Mouse (Mus musculus) heart, embryonic 14.5 days (tissue): ENCODE measurements around the gene Edn1. TPM values are rescaled to one million over a fixed set of nuclear protein-coding genes. Genes with fewer than 3 reads are reported as not detected.

ENCODE experiments used
- ATAC-seq: fragments of 200-750 bp; cut with Nextera tagmentation; 2 replicates; pipeline ENCODE4 v1.8.0; 2017; ENCODE audit warnings: low read depth, moderate TSS enrichment; ENCODE audit not compliant: insufficient number of reproducible peaks, insufficient read depth, low FRiP score
- H3K27ac ChIP-seq, 2 experiments: fragments of 200-500 bp in 1 of 2; fragments of 300-500 bp in 1 of 2; sonication (generic) in 1 of 2; replicated peaks in 1 of 2; 2 replicates each; pipeline ENCODE4 v1.5.1; 2012 to 2014; ENCODE audit warnings: low read depth in 2 of 2, low read length in 2 of 2, control low read depth in 1 of 2, mild to moderate bottlenecking in 1 of 2, mixed read lengths in 1 of 2; ENCODE audit not compliant: control insufficient read depth in 1 of 2, insufficient read depth in 1 of 2
- H3K27me3 ChIP-seq: fragments of 300-500 bp; sonication (generic); 2 replicates; pipeline ENCODE4 v1.6.1; 2014; ENCODE audit warnings: mild to moderate bottlenecking, low read length, control low read depth; ENCODE audit not compliant: control insufficient read depth, insufficient read depth
- H3K36me3 ChIP-seq: fragments of 300-500 bp; sonication (generic); 2 replicates; pipeline ENCODE4 v1.6.1; 2014; ENCODE audit warnings: mild to moderate bottlenecking, control low read depth, low read length, mixed read lengths; ENCODE audit not compliant: control insufficient read depth, insufficient read depth
- H3K4me1 ChIP-seq, 2 experiments: fragments of 200-500 bp in 1 of 2; fragments of 300-500 bp in 1 of 2; sonication (generic) in 1 of 2; 2 replicates each; pipeline ENCODE4 v1.6.1; 2012 to 2014; ENCODE audit warnings: low read length in 2 of 2, control low read depth in 1 of 2, mixed read lengths in 1 of 2; ENCODE audit not compliant: control insufficient read depth in 2 of 2, insufficient read depth in 2 of 2
- H3K4me2 ChIP-seq: fragments of 300-500 bp; sonication (generic); 2 replicates; pipeline ENCODE4 v1.6.1; 2014; ENCODE audit warnings: mild to moderate bottlenecking, low read length
- H3K4me3 ChIP-seq, 2 experiments: fragments of 200-500 bp in 1 of 2; fragments of 300-500 bp in 1 of 2; sonication (generic) in 1 of 2; 2 replicates each; pipeline ENCODE4 v1.5.1; 2012 to 2014; ENCODE audit warnings: low read length in 2 of 2, mild to moderate bottlenecking in 2 of 2, control low read depth in 1 of 2, low read depth in 1 of 2, moderate library complexity in 1 of 2; ENCODE audit not compliant: control insufficient read depth in 1 of 2, insufficient read depth in 1 of 2
- H3K9ac ChIP-seq: fragments of 300-500 bp; sonication (generic); 2 replicates; pipeline ENCODE4 v1.6.1; 2014; ENCODE audit warnings: mild to moderate bottlenecking, low read length
- H3K9me3 ChIP-seq: fragments of 300-500 bp; sonication (generic); 2 replicates; pipeline ENCODE4 v1.6.1; 2016; ENCODE audit warnings: low read length, control low read depth; ENCODE audit not compliant: control insufficient read depth
- WGBS: fragments of 180-500 bp; shearing (Covaris S2); extraction: QIAGEN DNeasy Blood & Tissue Kit; methylation state at CpG from one replicate; pipeline ENCODE4 v1.1.7; 2014; 5-methylcytosine and 5-hydroxymethylcytosine counted together
- polyA plus RNA-seq: library from polyadenylated mRNA; unstranded; fragments of >200 nt; fragmentation: Nextera tagmentation; extraction: Ambion mirVana; gene quantifications from 2 replicates; pipeline ENCODE4 v1.2.1, GENCODE M21; 2014

Gene Edn1
- polyA plus RNA-seq, 1 experiment from 2014 or later, result 9.8 TPM

DNA sequence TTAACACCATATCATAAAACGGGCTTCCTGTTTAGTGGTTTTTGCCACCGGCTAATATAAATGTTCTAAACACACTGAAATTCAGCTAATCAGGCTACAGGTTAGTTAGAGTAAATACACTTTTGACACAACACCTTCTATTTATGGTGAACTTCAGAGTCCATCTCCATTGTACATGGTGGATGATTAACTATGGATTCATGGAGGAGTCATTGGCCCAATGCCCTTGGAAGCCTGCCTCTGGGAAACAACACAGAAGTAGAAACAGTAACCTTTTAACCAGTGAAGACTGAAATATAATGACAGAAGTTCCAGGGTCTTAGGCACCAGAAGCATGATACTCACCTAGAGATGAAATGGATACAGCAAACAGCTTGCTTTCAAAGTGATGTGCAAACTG lies 23.5 kb upstream of the Edn1 start:
- no peak overlapping the region for H3K4me3 ChIP-seq
- 92% methylated on average over 2 of the region's 2 CpGs for WGBS
- 0 out of 4 replicates have a peak overlapping the region, but pooled peaks of 1 of the 2 experiments have one; percentile 46 for H3K27ac ChIP-seq
- no peaks in the 10 kb centered on the region for H3K36me3 ChIP-seq
- H3K9ac ChIP-seq, result no peak overlapping the region
- H3K9me3 ChIP-seq, result no peaks in the 10 kb centered on the region
- 0 out of 2 replicates have a peak overlapping the region, but pooled peaks have one; percentile 26 for H3K4me2 ChIP-seq
- peaks cover 0 to 18% of the 10 kb centered on the region in 2 experiments; a peak in 3 of 4 replicates for H3K4me1 ChIP-seq
- H3K27me3 ChIP-seq, result no peaks in the 10 kb centered on the region
- ATAC-seq, result no peak

DNA sequence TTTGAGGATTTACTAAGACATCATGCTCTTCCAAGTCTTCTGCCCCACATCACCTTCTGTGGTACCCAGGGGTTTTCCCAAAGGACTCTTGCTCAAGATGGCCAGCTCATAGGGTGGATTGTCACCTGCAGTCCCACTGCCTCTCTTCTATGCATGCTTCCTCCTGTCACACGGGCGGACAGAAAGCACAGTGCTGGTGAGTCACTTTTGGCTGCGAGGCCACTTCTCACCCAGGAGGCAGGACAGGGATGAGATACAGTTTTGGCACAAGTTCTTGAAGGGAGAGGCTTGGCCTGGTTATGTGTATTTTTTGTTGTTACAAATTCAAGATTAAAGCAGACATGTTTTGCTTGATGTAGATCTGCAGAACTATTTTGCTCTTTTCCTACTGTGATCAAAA lies 15.4 kb upstream of the Edn1 start:
- Histone ChIP-seq H3K4me3 (no peak overlapping the region), H3K4me1 (peaks cover 3 to 5% of the 10 kb centered on the region in 2 experiments; a peak in 3 of 4 replicates), H3K27ac (no peak overlapping the region), H3K9me3 (no peaks in the 10 kb centered on the region), H3K36me3 (no peaks in the 10 kb centered on the region), H3K4me2 (no peak overlapping the region), H3K27me3 (no peaks in the 10 kb centered on the region), H3K9ac (no peak overlapping the region)
- no peak for ATAC-seq
- 33% methylated on average over 3 of the region's 3 CpGs for WGBS

DNA sequence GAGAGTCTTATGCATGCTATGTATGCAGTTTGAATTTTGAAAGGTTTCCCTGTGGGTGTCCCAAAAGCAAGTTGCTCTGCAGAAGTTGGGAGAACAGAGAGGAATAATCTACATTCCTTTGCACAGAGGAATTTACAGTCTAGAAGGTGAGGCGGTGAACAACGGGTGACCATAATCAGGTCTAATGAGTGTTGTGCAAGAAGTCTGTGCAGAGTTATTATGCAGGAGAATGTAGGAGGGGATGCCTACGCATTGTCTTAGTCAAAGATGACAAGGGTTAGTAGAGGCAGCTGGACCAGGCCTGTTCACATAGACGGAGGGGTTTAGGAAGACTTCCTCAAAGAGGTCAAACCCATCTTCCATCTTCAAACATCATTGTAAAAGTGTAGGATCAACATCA lies 14.5 kb upstream of the Edn1 start:
- no peaks in the 10 kb centered on the region for H3K9me3 ChIP-seq
- no peak overlapping the region for H3K4me2 ChIP-seq
- H3K27me3 ChIP-seq, result no peaks in the 10 kb centered on the region
- H3K36me3 ChIP-seq, result no peaks in the 10 kb centered on the region
- peaks cover 3 to 5% of the 10 kb centered on the region in 2 experiments; a peak in 3 of 4 replicates for H3K4me1 ChIP-seq
- no peak overlapping the region for H3K27ac ChIP-seq
- ATAC-seq, result no peak
- 61% methylated on average over 4 of the region's 4 CpGs for WGBS
- H3K4me3 ChIP-seq, result no peak overlapping the region
- no peak overlapping the region for H3K9ac ChIP-seq

DNA sequence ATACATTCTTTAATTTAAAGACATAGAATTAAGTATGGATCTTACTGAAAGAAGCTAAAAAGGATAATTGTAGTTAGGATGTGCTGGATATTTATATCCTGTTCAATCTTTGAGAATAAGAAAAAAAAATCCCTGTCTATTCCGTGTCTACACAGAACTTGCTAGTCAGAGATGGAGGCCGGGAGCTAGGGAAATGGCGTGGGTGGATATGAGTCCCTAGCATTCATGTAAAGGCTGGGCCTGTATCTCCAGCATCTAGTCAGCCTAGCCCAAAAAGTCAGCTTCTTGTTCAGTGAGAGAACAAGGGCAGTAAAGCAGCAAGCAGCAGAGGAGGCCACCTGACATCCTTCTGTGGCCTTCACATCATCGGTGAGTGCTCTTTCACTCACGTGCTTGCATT lies 8.7 kb upstream of the Edn1 start:
- Histone ChIP-seq H3K27ac (peak overlapping the region; percentile 34 to 66; a peak in 3 of 4 replicates), H3K9me3 (no peaks in the 10 kb centered on the region), H3K36me3 (no peaks in the 10 kb centered on the region), H3K27me3 (no peaks in the 10 kb centered on the region), H3K4me3 (no peak overlapping the region), H3K4me2 (peak overlapping the region; percentile 45), H3K9ac (no peak overlapping the region), H3K4me1 (peaks cover 10 to 12% of the 10 kb centered on the region in 2 experiments)
- WGBS, result 60% methylated on average over 5 of the region's 5 CpGs
- ATAC-seq, result no peak

DNA sequence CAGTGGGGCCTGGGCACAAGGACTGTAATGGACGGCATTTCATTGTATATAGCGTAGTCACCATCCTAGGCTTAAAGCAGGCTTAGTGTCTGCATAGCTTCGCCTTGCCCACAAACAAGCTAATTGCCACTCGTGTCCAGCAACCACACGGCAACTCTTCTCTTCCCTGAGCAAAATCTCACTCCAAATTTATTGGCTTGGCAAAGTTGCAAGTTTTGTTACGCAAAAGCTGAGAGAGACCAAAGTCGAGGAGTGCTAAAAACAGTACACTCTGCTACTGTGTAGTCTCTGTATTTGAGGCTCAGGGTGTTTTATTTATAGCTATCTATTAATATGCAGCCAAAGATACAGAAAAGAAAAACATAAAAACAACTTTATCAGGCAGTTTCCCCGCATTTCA lies 3.0 kb upstream of the Edn1 start:
- no peaks in the 10 kb centered on the region for H3K36me3 ChIP-seq
- WGBS, result 36% methylated on average over 8 of the region's 8 CpGs
- H3K27me3 ChIP-seq, result no peaks in the 10 kb centered on the region
- no peaks in the 10 kb centered on the region for H3K9me3 ChIP-seq
- no peak overlapping the region for H3K9ac ChIP-seq
- peak overlapping the region; percentile 79 to 88 for H3K27ac ChIP-seq
- H3K4me1 ChIP-seq, result peaks cover 18 to 39% of the 10 kb centered on the region in 2 experiments
- peak overlapping the region; percentile 38; the same call in 1 of the 2 replicates for H3K4me2 ChIP-seq
- no peak for ATAC-seq
- H3K4me3 ChIP-seq, result no peak overlapping the region

DNA sequence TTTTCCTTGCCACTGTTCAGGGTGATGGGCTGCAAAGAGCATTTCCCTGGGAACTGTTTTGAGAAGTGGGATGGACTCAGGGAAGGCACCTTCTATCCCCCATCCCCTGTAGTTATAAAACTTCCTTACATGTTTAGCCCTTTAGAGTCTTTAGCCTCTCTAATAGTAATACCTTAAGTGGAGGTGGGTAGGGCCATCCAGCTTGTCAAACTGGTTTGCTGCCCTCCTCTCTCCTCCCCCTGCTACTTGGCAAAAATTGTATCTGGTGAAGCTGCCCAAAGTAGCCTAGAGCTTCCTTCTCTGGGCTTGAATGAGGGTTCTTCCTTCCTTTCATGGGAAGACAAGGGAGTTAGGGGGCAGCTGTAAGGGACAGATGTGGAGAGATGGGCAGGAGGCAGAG lies 2.5 kb upstream of the Edn1 start:
- peaks cover 18 to 36% of the 10 kb centered on the region in 2 experiments for H3K4me1 ChIP-seq
- H3K9ac ChIP-seq, result no peak overlapping the region
- no peak overlapping the region for H3K4me3 ChIP-seq
- no peaks in the 10 kb centered on the region for H3K36me3 ChIP-seq
- H3K27me3 ChIP-seq, result no peaks in the 10 kb centered on the region
- H3K27ac ChIP-seq, result peak overlapping the region; percentile 68 to 79
- H3K4me2 ChIP-seq, result no peak overlapping the region; the same call in 1 of the 2 replicates
- no peak for ATAC-seq
- no peaks in the 10 kb centered on the region for H3K9me3 ChIP-seq

DNA sequence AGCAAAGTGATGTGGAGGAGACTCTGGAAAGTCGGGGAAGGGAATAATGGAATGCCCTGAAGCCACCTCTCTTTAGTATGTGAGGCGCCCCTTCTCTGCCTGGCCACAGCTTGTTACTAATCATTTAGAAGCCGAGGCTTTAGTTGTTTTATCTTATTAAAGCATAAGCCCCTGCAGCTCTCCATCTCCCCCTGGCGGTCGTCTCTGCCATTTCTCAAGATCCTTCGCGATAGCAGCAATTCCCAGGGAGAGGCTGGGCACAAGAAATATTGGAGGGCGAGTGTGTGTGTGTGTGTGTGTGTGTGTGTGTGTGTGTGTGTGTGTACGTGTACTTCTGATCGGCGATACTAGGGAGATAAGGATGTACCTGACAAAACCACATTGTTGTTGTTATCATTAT lies 709 bp upstream of the Edn1 start:
- no peaks in the 10 kb centered on the region for H3K9me3 ChIP-seq
- ATAC-seq, result no peak
- H3K4me3 ChIP-seq, result peak overlapping the region; percentile 57 to 69; a peak in 3 of 4 replicates
- peak overlapping the region; percentile 75 for H3K9ac ChIP-seq
- no peaks in the 10 kb centered on the region for H3K27me3 ChIP-seq
- peak overlapping the region; percentile 74 for H3K4me2 ChIP-seq
- H3K36me3 ChIP-seq, result peaks cover 15% of the 10 kb centered on the region
- H3K4me1 ChIP-seq, result peaks cover 18 to 42% of the 10 kb centered on the region in 2 experiments
- 3% methylated on average over 11 of the region's 11 CpGs for WGBS
- peak overlapping the region; percentile 75 to 84 for H3K27ac ChIP-seq
